Mouse (Mus musculus) hematopoietic stem cell, adult 5-6 weeks (primary cell): Measurements from ENCODE around the gene Exosc5. TPM values are rescaled to one million over a fixed set of nuclear protein-coding genes. Genes with fewer than 3 reads are reported as not detected.

Experiments
- ATAC-seq, 2 experiments: fragments of 125-278 bp in 1 of 2; replicated peaks in 1 of 2; 2 replicates each; pipeline ENCODE4 v1.8.0; 2016 to 2017; ENCODE audit warnings: inconsistent platforms in 2 of 2, mild to moderate bottlenecking in 2 of 2, moderate number of reproducible peaks in 2 of 2, low read depth in 1 of 2, moderate TSS enrichment in 1 of 2; ENCODE audit not compliant: low FRiP score in 2 of 2, poor library complexity in 2 of 2, severe bottlenecking in 2 of 2, insufficient read depth in 1 of 2, low TSS enrichment in 1 of 2
- total RNA-seq: library from RNA; stranded (forward); fragments of 172-1452, 232-1000 nt; gene quantifications from 2 replicates; pipeline ENCODE4 v1.2.3, GENCODE M21; 2017

The Exosc5 gene
- total RNA-seq, 1 experiment from 2014 or later: 32.5 TPM

DNA sequence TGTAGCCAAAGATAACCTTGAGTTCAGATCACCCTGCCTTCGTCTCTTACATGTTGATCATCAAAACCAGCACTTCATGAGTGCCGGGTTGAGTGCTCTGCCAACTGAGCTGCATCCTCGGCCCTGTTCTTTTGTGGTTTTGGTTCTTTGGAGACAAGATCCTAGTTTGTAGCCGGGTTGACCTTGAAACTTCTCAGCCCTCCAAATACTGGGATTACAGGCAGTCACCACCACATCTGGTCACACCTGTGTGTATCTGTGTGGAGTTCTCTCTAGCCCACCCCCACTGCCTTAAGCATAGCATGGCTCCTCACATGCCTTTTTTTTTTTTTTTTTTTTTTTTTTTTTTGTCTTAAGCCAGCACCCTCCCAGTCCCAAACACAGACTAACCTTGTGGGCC, 11.1 kb downstream of the Exosc5 start:
- ATAC-seq: no peak

DNA sequence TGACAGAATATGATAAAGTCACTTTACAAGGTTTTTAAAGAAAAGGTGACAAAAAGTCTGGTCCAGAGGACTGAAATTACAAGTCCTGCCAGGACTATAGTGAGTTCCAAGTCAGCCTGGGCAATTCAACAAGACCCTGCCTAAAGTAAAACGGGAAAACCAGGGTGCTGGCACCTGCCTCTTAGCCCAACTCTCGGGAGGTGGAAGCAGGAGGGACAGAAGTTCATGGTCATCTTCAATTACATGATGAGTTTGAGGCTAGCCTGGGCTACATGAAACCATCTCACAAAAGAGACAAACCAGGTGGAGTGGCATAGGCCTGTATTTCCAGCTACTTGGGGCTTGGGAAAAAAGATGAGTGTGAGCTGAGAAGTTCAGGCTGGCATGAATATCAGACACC, 12.7 kb downstream of the Exosc5 start:
- ATAC-seq: no peak

DNA sequence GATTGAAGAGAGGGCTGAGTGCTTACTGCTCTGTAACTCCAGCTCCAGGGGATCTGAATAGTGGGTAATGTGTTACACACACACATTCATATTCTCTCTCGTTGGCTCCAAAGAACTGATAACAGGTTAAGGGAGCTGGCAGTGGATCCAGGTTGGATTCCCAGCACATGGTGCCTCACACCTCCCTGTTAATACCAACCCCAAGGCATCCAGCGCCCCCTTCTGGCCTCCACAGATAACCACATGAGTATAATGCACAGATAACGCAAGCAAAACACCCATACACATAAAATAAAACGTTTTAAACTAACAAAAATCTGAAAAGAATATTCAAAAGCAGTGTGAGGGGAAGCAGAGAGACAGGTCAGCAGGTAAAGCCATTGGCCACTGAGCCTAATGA, 13.5 kb downstream of the Exosc5 start:
- ATAC-seq: no peak

DNA sequence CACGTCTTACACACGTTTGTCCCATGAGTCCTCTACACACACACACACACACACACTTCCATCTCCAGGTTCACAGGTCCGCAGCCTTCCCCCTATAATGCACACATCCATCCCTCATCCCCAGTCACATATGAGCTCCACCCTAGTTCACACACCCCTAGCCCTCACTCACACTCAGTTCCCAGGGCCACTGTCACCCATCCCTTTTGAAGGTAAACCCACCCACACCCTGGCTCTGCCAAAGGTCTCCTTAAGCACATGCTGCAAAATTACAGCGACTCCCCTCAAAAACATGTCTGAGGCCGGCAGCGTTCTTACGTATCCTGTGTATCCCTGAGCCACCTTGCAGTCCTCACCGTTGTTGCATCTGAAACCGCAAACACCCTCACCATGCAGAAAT, 15.3 kb downstream of the Exosc5 start:
- peak; percentile 14 to 33; a peak in 1 of 4 replicates for ATAC-seq

DNA sequence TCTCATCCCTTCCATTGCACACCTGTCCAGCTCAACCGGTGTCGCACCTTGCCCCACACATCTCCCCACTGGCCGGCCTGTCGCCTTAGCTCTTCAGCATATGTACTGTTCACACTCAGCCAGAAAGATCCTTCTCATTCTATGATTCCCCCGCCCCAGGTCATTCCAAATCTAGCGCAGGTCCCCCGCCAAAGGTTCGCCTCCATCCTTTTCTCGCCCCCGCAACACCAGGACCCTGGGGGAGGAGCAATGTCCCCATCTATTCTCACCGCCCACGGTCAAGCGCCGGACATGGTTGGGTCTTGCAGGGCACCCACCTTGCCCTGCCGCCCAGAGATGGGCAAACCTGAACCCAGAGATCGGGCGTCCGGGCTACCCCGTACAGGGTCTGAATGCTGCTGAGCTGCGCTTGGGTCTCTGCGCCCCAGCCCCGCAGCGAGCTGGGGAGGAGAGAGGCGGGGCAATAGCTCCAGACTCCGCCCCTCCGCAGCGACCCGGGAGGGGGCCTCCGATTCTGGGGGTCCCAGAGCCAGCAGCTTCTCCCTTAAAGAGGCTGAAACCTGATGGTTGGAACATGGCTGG, 15.8 kb downstream of the Exosc5 start, which contains the start of gene Tmem91:
TSS of gene Tmem91 (minus strand) at position 448 of the 582 bp plus-strand sequence.
- ATAC-seq: peak in 1 of 2 experiments; percentile 38; a peak in 3 of 4 replicates

DNA sequence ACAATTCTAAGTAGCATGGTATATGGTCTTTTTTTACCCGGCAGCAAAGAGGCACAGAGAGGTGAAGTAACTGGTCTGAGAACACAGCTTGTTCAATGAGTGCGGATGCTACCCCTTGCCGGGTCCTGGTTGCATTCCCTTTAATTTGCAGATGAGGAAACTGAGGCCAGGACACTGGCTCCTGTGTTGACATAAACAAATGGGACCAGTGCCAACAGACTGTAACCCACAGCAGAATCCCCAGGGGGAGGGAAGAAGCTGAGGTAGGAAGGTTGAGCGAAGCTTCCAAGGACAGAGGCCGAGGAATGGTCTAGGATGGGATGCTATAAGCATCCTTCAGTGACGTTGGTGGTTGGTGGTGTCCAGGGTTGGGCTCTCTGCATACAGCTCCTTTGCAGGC, 16.4 kb downstream of the Exosc5 start:
- no peak for ATAC-seq

DNA sequence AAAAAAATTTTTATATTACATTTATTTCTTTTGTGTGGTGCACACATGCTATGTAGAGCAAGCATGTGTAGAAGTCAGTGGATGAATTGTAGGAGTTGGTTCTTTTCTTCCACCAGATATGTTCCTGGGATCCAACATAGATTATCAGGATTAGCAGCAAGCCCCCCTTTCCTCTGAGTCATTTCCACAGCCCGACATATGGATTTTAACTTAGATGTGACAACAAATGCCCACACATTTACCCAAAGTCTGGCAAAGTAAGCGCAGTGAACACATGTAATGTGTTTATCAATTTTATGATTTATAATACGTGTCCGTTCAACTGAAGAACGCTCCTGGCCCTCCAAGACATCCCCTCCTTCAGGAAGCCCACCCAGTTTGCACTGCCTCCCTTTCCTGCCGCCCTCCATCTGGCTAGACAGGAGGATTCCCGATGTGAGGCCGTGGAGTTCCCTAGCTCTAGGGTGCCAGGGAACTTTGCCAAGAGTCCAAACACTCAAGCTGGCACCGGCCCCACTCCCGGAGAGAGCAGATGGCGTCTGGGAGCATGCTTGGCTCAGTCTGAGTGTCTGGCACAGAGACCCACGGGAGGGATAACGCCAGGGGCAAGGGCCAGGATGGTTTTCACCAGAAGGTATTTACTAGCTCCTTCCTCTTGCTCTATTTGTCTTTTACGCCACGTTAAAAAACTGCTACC, 17.3 kb downstream of the Exosc5 start:
- no peak for ATAC-seq

DNA sequence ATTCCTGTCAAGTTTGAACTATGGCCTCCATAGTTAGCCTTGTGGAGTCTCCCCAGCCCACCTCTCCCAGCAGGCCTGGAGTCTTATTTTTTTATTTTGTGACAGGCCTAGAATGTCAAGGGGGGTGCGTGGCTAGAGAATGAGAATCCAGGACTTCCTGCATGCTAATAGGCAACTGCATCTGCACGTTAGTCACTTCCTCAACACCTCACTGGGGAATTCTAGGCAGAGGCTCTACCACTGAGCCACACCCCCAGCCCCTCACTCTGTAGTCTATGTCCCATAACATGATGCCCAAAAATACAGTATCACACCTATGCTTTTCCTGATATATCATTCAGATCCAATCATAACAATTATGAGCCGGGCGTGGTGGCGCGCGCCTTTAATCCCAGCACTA, 18.0 kb downstream of the Exosc5 start:
- ATAC-seq: no peak

DNA sequence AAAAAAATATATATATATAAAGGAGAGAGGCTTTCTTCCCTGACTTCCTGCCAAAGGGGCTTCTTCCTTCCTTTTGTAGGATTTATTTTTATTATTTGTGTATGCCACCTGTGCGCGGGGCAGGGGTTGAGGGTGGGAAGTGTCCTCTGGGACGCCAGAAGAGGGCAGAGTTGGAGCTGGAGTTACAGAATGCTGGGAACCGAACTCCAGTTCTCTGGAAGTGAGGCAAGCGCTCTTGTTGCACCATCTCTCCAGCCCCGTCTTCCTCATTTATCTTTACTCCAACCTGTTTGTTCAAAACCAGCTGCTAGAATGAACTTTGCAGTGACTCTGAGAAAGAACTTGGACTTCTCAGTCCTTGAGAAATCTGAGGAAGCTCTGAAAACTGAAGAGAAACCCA, 21.0 kb downstream of the Exosc5 start:
- ATAC-seq: no peak

DNA sequence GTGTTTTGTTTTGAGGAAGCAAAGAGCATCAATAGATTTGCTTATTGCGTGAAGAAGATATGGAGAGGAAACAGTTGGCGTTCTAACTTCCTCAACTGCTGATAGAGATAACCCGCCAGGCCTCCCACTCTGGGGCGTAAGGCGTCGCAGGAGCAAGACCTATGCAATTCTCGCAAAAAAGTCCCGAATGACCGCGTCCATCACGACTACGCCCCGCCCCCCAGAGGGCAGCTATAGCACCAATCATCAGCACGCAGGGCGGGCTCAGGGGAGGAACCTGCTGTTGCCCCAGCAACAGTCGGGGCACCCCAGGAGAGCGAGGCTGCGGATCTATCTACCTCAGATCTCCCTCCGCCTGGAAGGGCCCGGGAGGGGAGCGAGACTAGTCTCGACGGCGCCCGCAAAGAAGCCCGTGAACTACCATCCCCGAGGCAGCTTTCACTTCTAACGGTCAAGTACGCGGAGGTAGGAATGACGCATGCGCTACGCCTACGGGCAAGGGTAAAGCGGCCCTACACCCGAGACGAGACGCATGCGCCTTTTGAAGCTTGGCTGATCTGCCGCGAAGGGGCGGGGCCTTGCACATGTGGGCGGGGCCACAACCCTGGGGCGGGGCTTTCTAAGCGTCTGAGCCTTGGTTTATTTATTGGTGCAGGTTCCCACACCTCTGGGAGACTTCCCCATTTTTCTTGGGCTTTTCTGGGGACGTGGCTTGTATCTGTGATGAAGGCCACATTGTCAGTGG, 21.7 kb downstream of the Exosc5 start, which contains the start of gene B9d2:
TSS of gene B9d2 (plus strand) at position 267 of the 745 bp plus-strand sequence.
- peak; percentile 81 to 86 for ATAC-seq

DNA sequence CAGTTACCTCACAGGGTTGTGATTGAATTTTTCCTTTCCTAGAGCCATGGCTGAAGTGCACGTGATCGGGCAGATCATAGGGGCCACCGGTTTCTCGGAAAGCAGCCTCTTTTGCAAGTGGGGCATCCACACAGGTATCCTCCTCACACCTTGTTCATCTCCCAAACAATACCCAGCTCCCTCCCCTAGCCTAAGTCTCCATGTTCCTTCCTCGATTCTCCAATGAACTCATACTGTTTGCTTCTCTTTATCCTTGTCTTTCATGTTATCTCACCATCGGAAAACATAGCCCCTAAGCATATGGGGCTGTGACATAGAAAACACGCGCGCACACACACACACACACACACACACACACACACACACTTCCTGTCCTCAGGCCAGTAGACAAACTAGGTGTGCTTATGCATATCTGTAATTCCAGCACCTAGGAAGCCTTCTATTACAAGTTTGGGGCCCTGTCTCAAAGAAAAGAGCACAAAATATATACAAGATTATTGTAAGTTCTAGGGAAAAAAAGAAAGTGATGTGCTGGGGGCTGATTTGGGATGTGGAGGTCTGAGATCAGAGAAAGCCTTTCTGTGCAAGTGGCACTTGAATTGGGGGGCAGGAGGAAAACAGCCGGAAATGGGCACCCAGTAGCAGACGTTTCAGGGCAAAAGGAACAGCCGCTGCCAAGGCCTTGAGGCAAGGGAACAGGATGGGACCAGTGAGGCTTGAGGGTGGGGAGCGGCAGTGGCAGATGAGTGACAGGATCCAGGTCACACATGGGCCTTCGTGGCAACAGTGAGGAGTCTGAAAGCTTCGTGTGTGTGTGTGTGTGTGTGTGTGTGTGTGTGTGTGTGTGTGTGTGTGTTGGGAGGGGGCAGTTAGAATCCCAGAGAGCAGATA, 22.6 kb downstream of the Exosc5 start:
- no peak for ATAC-seq

DNA sequence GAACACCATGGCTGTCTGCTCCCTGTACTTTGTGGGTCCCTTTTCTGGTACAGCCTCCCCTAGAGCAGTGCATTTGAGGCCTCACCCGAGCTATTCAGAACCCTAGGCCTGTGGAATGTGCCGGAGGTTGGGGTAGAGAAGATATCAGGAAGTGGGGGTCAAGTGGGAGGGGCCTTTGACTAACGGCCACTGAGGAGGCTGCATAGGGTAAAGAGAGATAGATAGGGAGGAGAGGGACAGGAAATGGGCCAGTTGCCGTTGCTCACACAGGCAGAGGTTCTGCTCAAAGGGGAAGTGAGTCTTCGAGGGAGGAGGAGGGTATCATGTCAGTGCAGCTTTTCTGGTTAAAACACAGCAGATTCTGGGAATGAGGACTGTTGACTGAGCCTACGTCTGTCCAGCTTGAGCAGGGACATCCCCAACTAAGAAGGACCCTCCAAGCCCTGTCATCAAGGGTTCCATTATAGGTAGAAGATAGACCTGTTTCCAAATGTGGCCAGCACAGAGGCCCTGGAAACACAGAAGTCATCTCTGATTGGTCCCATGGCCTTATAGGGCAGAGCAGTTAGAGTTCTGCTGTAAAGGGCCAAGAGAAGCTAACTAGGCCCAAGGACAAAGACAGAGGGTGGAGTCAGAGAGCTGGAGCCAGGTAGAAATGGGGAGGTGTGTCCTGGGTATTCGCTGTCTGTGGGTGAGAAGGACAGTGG, 24.7 kb downstream of the Exosc5 start:
- peak; percentile 21 to 24 for ATAC-seq

DNA sequence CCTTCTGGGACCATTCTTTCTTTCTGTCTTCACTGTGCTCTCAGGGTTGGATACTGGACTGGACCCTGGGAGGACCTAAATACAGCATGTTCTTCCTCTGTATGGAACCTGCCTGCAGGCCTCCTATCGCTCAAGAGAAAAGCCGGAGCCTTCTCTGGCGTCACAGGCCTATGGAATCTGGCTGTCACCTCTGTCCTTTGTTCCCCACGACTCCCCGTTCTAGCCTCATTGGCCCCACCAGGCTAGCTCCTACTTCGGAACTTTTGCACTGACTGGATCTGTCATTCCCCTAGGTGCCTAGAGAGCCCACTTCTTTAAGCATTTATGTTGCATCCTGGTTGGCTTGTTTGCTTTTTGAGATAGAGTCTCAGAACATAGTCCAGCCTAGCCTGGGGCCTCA, 25.7 kb downstream of the Exosc5 start:
- ATAC-seq: no peak

DNA sequence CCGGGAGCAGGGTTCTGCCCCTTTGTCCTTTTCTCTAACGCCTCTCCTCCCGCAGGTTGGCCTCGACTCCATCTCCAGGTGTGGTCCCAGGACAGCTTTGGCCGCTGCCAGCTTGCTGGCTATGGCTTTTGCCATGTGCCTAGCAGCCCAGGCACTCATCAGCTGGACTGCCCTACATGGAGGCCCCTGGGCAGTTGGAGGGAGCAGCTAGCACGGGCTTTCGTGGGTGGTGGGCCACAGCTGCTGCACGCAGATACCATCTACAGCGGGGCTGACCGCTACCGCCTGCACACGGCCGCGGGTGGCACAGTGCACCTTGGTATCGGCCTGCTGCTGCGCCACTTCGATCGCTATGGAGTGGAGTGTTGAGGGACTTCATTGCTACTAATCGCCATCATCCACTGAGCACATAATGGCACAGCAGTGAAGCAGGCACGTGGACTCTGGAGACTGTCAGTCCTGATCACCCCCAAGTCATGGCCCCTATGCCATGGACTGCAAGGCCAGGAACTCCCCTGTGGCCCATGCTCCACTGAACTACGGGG, 27.0 kb downstream of the Exosc5 start:
- no peak for ATAC-seq

DNA sequence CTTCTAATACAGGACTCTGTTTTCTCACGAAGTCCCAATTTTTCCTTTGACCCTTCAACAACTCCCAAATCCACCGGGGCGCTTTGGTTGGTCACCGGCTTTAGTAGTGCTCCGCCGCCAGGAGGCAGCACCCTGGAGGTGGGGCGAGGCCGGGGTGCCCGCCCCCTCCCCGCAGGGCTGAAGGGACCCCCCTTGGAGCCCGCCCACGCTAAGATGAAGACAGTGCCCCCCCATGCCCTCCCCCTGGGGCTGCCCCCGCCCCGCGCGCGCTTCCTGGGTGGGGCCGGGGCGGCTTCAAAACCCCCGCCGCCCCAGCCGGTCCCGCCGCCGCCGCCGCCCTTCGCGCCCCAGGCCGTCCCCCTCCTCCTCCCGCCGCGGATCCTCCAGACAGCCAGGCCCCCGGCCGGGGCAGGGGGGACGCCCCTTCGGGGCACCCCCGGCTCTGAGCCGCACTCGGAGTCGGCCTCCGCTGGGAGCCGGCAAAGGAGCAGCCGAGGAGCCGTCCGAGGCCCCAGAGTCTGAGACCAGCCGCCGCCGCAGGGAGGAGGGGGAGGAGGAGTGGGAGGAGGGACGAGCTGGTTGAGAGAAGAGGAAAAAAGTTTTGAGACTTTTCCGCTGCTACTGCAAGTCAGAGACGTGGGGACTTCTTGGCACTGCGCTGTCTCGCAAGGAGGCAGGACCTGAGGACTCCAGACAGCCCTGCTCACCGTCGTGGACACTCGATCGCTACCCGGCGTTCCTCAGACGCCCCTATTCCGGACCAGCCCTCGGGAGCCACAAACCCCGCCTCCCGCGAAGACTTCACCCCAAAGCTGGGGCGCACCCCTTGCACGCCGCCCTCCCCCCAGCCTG, 27.9 kb downstream of the Exosc5 start, which contains the start of gene Tgfb1:
TSS of gene Tgfb1 (plus strand) at position 323 of the 852 bp plus-strand sequence.
- ATAC-seq: peak; percentile 7 to 11; a peak in 3 of 4 replicates
